Mouse (Mus musculus) ES-E14 (cell line): Measurements from ENCODE around the gene Vrtn.

Source experiments
- CHD2 ChIP-seq: IDR thresholded peaks from 2 replicates; pipeline ENCODE4 v1.6.1; 2014; ENCODE audit warnings: mild to moderate bottlenecking, low read depth, low read length, inconsistent platforms
- MAFK ChIP-seq: IDR thresholded peaks from 2 replicates; pipeline ENCODE4 v1.6.1; 2014; ENCODE audit warnings: mild to moderate bottlenecking, low read depth, low read length, inconsistent platforms; ENCODE audit not compliant: insufficient read depth
- ZNF384 ChIP-seq: IDR thresholded peaks from 2 replicates; pipeline ENCODE4 v1.6.1; 2012; ENCODE audit warnings: low read depth, low read length, inconsistent platforms

DNA sequence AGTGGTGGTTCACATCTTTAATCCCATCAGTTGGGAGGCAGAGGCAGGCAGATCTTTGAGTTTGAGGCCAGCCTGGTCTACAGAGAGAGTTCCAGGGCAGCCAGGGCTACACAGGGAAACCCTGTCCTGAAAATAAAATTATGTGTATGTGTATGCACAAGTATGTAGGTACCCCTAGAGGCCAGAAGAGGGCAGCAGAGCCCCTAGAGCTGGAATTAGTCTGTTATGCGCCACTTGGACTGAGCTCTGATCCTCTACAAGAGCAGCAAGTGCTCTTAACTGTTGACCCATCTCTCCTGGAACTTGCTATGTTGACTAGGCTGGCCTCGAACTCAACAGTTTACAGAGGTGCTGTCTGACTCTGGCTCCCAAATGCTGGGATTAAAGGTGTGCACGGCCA is 29.7 kb downstream of the Vrtn start:
- TF ChIP-seq CHD2 (no peak), MAFK (no peak), ZNF384 (peak; percentile 54; the same call in 1 of the 2 replicates)
